12 mouse cellular contexts compared by ENCODE assay signal in the genomic region with DNA sequence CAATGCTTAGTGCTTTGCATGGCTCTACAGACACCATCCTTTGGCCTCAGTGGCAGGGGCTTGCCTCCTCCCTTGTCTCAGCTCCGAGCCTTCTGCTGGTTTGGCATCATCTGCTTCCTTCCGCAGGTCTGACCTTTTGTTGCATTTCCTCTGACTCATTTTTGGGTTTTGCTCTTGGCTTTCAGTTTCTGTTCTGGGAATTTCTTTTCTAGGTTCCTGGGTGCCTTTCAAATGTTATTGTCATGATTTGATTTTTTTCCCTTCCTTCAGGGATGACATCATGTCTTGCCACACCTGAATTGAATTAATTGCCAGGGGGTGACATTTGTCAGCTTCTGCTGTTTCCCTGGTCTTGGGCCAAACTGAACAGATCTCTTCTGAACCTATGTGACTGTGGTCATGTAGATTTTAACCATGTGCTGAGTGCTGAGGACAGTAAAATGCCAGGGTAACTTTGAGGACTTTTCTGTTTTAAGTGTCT. TPM values are rescaled to one million over a fixed set of nuclear protein-coding genes. Genes with fewer than 3 reads are reported as not detected.
DNase-seq lines count a peak whose midpoint lies in the region; ATAC-seq and TF ChIP-seq lines count a peak whose summit lies in the region.
"Had no signal": no experiment of that assay in that cellular context is flagged by ENCODE, and none has a peak within 500 bp of the region (broad histone marks: within the 10 kb centered on the region; RNA-seq: fewer than 3 reads in every experiment).

No protein-coding gene starts in this region.

- no peak for TF ChIP-seq EP300 in stomach, postnatal 0 days (optimal IDR thresholded peaks at IDR 0.05)

- H3K27ac ChIP-seq in hindbrain, postnatal 0 days, result no peak overlapping the region
- H3K27ac ChIP-seq in hindbrain, embryonic 14.5 days, result no peak overlapping the region
- no peak overlapping the region for H3K27ac ChIP-seq in stomach, postnatal 0 days (replicated peaks)
- H3K27ac ChIP-seq: hindbrain, embryonic 15.5 days; liver, embryonic 12.5 days; midbrain, embryonic 10.5 days; neural tube, embryonic 12.5 days had no signal

- H3K4me2 ChIP-seq in hindbrain, postnatal 0 days (ENCODE audit: low read depth, low read length), result no peak overlapping the region
- H3K4me2 ChIP-seq in hindbrain, embryonic 14.5 days (replicated peaks), result no peak overlapping the region
- no peak overlapping the region for H3K4me2 ChIP-seq in stomach, postnatal 0 days (replicated peaks; ENCODE audit: low read depth)
- H3K4me2 ChIP-seq: hindbrain, embryonic 15.5 days; liver, embryonic 12.5 days; neural tube, embryonic 12.5 days had no signal

- TF ChIP-seq CTCF in hindbrain, postnatal 0 days (IDR thresholded peaks at IDR 0.05; ENCODE audit: low read depth), result no peak
- no peak for TF ChIP-seq CTCF in stomach, postnatal 0 days (IDR thresholded peaks at IDR 0.05; ENCODE audit: low read depth)

- H3K9ac ChIP-seq in hindbrain, postnatal 0 days (replicated peaks; ENCODE audit: low read length), result no peak overlapping the region
- no peak overlapping the region for H3K9ac ChIP-seq in hindbrain, embryonic 14.5 days
- no peak overlapping the region for H3K9ac ChIP-seq in stomach, postnatal 0 days (ENCODE audit: low read length)
- H3K9ac ChIP-seq: hindbrain, embryonic 15.5 days; liver, embryonic 12.5 days; neural tube, embryonic 12.5 days had no signal

- DNase-seq in hindbrain, postnatal 0 days (ENCODE audit: low spot score), result peak; percentile 7
- DNase-seq in hindbrain, embryonic 14.5 days (ENCODE audit: low spot score), result no peak
- DNase-seq in MN1 (ENCODE audit: low spot score), result peak; percentile 18
- DNase-seq in cerebellum, adult 18-20 months, result peak; percentile 70 to 78
- DNase-seq in kidney, adult 8-10 months, result peak; percentile 15 to 29
- no peak for DNase-seq in frontal cortex, adult 2 months (ENCODE audit: extremely low spot score in 1 of 2, low spot score in 1 of 2)
- DNase-seq in stomach, postnatal 0 days (ENCODE audit: low spot score), result no peak
- no peak for DNase-seq in thymus, postnatal 25 days

- 88% methylated on average over 2 of the region's 2 CpGs for WGBS in hindbrain, postnatal 0 days
- 90% methylated on average over 2 of the region's 2 CpGs for WGBS in hindbrain, embryonic 14.5 days
- 68% methylated on average over 2 of the region's 2 CpGs for WGBS in stomach, postnatal 0 days

- no peaks in the 10 kb centered on the region for H3K4me1 ChIP-seq in hindbrain, postnatal 0 days (ENCODE audit: insufficient read depth, low read length)
- no peaks in the 10 kb centered on the region for H3K4me1 ChIP-seq in hindbrain, embryonic 14.5 days (replicated peaks; ENCODE audit: control insufficient read depth, insufficient read depth, low read length)
- no peaks in the 10 kb centered on the region for H3K4me1 ChIP-seq in stomach, postnatal 0 days (replicated peaks; ENCODE audit: control insufficient read depth, insufficient read depth)
- H3K4me1 ChIP-seq: hindbrain, embryonic 15.5 days; liver, embryonic 12.5 days; midbrain, embryonic 10.5 days; neural tube, embryonic 12.5 days had no signal

- no peak for ATAC-seq in hindbrain, postnatal 0 days
- ATAC-seq in hindbrain, embryonic 14.5 days (ENCODE audit: low FRiP score), result no peak
- no peak for ATAC-seq in stomach, postnatal 0 days (ENCODE audit: low FRiP score, low TSS enrichment)
- ATAC-seq: liver, embryonic 12.5 days had no signal

- no peaks in the 10 kb centered on the region for H3K36me3 ChIP-seq in hindbrain, postnatal 0 days (ENCODE audit: insufficient read depth, low read length)
- H3K36me3 ChIP-seq in hindbrain, embryonic 14.5 days (replicated peaks; ENCODE audit: control insufficient read depth, insufficient read depth), result no peaks in the 10 kb centered on the region
- no peaks in the 10 kb centered on the region for H3K36me3 ChIP-seq in stomach, postnatal 0 days (ENCODE audit: control insufficient read depth, insufficient read depth, low read length)
- H3K36me3 ChIP-seq: hindbrain, embryonic 15.5 days; liver, embryonic 12.5 days; midbrain, embryonic 10.5 days; neural tube, embryonic 12.5 days had no signal

- H3K27me3 ChIP-seq in hindbrain, postnatal 0 days (ENCODE audit: insufficient read depth, low read length), result no peaks in the 10 kb centered on the region
- no peaks in the 10 kb centered on the region for H3K27me3 ChIP-seq in hindbrain, embryonic 14.5 days (ENCODE audit: control insufficient read depth, insufficient read depth, low read length)
- H3K27me3 ChIP-seq in stomach, postnatal 0 days (ENCODE audit: control insufficient read depth, insufficient read depth, low read length), result no peaks in the 10 kb centered on the region
- H3K27me3 ChIP-seq: hindbrain, embryonic 15.5 days; liver, embryonic 12.5 days; neural tube, embryonic 12.5 days had no signal

- no peak overlapping the region for H3K4me3 ChIP-seq in hindbrain, postnatal 0 days (ENCODE audit: low read length)
- no peak overlapping the region for H3K4me3 ChIP-seq in hindbrain, embryonic 14.5 days (replicated peaks; ENCODE audit: low read length)
- H3K4me3 ChIP-seq in stomach, postnatal 0 days (ENCODE audit: low read depth, low read length), result no peak overlapping the region
- H3K4me3 ChIP-seq: hindbrain, embryonic 15.5 days; liver, embryonic 12.5 days; midbrain, embryonic 10.5 days; neural tube, embryonic 12.5 days had no signal

- H3K9me3 ChIP-seq in hindbrain, postnatal 0 days (ENCODE audit: low read length), result no peaks in the 10 kb centered on the region
- no peaks in the 10 kb centered on the region for H3K9me3 ChIP-seq in hindbrain, embryonic 14.5 days (ENCODE audit: control insufficient read depth, low read length)
- no peaks in the 10 kb centered on the region for H3K9me3 ChIP-seq in stomach, postnatal 0 days (ENCODE audit: control insufficient read depth, low read length)
- H3K9me3 ChIP-seq: hindbrain, embryonic 15.5 days; liver, embryonic 12.5 days; midbrain, embryonic 10.5 days; neural tube, embryonic 12.5 days had no signal

RNA-seq across cellular contexts. Expression of gene Pde4b, which starts 17.2 kb away (rescaled TPM):
- total RNA-seq in hindbrain, postnatal 0 days (2014; rRNA removed), result 62.5 and 64.7 TPM in 2 replicates
- polyA plus RNA-seq in hindbrain, postnatal 0 days (2015; fragmentation: Nextera tagmentation; extraction: Ambion mirVana), result 46.2 and 46.8 TPM in 2 replicates
- polyA plus RNA-seq in hindbrain, embryonic 14.5 days (2014; fragmentation: Nextera tagmentation; extraction: Ambion mirVana), result 44.6 and 51.2 TPM in 2 replicates
- polyA plus RNA-seq in frontal cortex, adult 2 months (2012; rRNA removed), result 66.7 and 82.2 TPM in 2 replicates
- polyA plus RNA-seq in stomach, postnatal 0 days (2015; fragmentation: Nextera tagmentation; extraction: Ambion mirVana), result 9.1 and 10.9 TPM in 2 replicates

Comparison
In these comparisons a context has a peak if more than half of its experiments do, and no peak if none do; other contexts are left out.
1. DNase-seq: peak in hindbrain, postnatal 0 days (single experiment), MN1 (single experiment), cerebellum, adult 18-20 months (2 of 2) and kidney, adult 8-10 months (2 of 2); none in hindbrain, embryonic 14.5 days (single experiment), frontal cortex, adult 2 months (0 of 2), stomach, postnatal 0 days (single experiment) and thymus, postnatal 25 days (single experiment).